Mouse (Mus musculus): ENCODE measurements at regions not wholly inside any gene's neighbourhood (a gene's known extent, or its start where the extent isn't known, plus 50 kb on each side); places are given as distances from the start of the nearest gene placed in this dataset.
"Not testable (repeated sequence)": the region's sequence is repeated elsewhere in the genome, so short reads cannot be mapped to it uniquely, and the experiment has no call there.

GRCm38 (mm10) chr10:51397016-51397415 is 83.4 kb upstream of the Gm49339 start:
- not testable (repeated sequence) for DNase-seq

GRCm38 (mm10) chr10:51405141-51405540 is 75.3 kb upstream of the Gm49339 start:
- DNase-seq, result peak; percentile 51 to 75

- no peak for DNase-seq
Measured at GRCm38 (mm10) chr10:51412795-51413194, 67.6 kb upstream of the Gm49339 start.

GRCm38 (mm10) chr10:51414512-51414911 is 65.9 kb upstream of the Gm49339 start:
- no peak for DNase-seq

- no peak for DNase-seq
Measured at GRCm38 (mm10) chr10:51416723-51417122, 63.7 kb upstream of the Gm49339 start.

- no peak for DNase-seq
Measured at GRCm38 (mm10) chr10:51417221-51417911, 63.0 kb upstream of the Gm49339 start.

GRCm38 (mm10) chr10:51418550-51418949 is 61.9 kb upstream of the Gm49339 start:
- DNase-seq, result no peak

- no peak for DNase-seq
Measured at GRCm38 (mm10) chr10:51422501-51422900, 57.9 kb upstream of the Gm49339 start.

All from cerebellum, postnatal 25 days (tissue).